Mouse (Mus musculus): ENCODE measurements around the gene Scrn2. TPM values are rescaled to one million over a fixed set of nuclear protein-coding genes. Genes with fewer than 3 reads are reported as not detected.

The Scrn2 gene
- polyA plus RNA-seq, 1 experiment from 2014 or later, result 14.7 TPM

- Histone ChIP-seq H3K27ac (no peak overlapping the region), H3K27me3 (peaks cover 75% of the 10 kb centered on the region), H3K36me3 (no peaks in the 10 kb centered on the region)
These were observed 33.6 kb upstream of the Scrn2 start for GRCm38 (mm10) chr11:96995836-96996772.

GRCm38 (mm10) chr11:96996773-96997379, 32.9 kb upstream of the Scrn2 start:
- H3K9ac ChIP-seq, result peak overlapping the region; percentile 14
- no peak for ATAC-seq (replicated peaks; ENCODE audit: insufficient number of reproducible peaks, insufficient read depth, low FRiP score, low read depth)
- WGBS, result 17% methylated on average over 17 of the region's 17 CpGs
- H3K36me3 ChIP-seq, result no peaks in the 10 kb centered on the region
- peak overlapping the region; percentile 66 for H3K4me2 ChIP-seq
- H3K27ac ChIP-seq, result no peak overlapping the region
- peaks cover 13% of the 10 kb centered on the region for H3K4me1 ChIP-seq (replicated peaks)
- no peaks in the 10 kb centered on the region for H3K9me3 ChIP-seq (replicated peaks)
- peak overlapping the region; percentile 38 for H3K4me3 ChIP-seq
- H3K27me3 ChIP-seq, result peaks cover 75% of the 10 kb centered on the region

More at GRCm38 (mm10) chr11:96995836-96996772, 33.6 kb upstream of the Scrn2 start:
- H3K9ac ChIP-seq, result no peak overlapping the region
- H3K4me1 ChIP-seq (replicated peaks), result peaks cover 13% of the 10 kb centered on the region
- H3K4me3 ChIP-seq, result no peak overlapping the region
- no peak overlapping the region for H3K4me2 ChIP-seq
- H3K9me3 ChIP-seq (replicated peaks), result no peaks in the 10 kb centered on the region
- 66% methylated on average over 15 of the region's 15 CpGs for WGBS
- ATAC-seq (replicated peaks; ENCODE audit: insufficient number of reproducible peaks, insufficient read depth, low FRiP score, low read depth), result no peak

GRCm38 (mm10) chr11:96997380-96997956, 32.3 kb upstream of the Scrn2 start:
- H3K36me3 ChIP-seq, result no peaks in the 10 kb centered on the region
- peak overlapping the region; percentile 14 for H3K9ac ChIP-seq
- H3K4me3 ChIP-seq, result peak overlapping the region; percentile 38
- ATAC-seq (replicated peaks; ENCODE audit: insufficient number of reproducible peaks, insufficient read depth, low FRiP score, low read depth), result no peak
- H3K4me2 ChIP-seq, result peak overlapping the region; percentile 66
- no peaks in the 10 kb centered on the region for H3K9me3 ChIP-seq (replicated peaks)
- no peak overlapping the region for H3K27ac ChIP-seq
- H3K4me1 ChIP-seq (replicated peaks), result peaks cover 13% of the 10 kb centered on the region
- peaks cover 81% of the 10 kb centered on the region for H3K27me3 ChIP-seq
- 8% methylated on average over 30 of the region's 30 CpGs for WGBS

GRCm38 (mm10) chr11:97003170-97003569, 26.6 kb upstream of the Scrn2 start:
- Histone ChIP-seq H3K27ac (no peak overlapping the region), H3K9me3 (replicated peaks) (no peaks in the 10 kb centered on the region), H3K9ac (no peak overlapping the region), H3K4me2 (no peak overlapping the region), H3K27me3 (peaks cover 75% of the 10 kb centered on the region), H3K36me3 (no peaks in the 10 kb centered on the region), H3K4me3 (no peak overlapping the region), H3K4me1 (replicated peaks) (no peaks in the 10 kb centered on the region; the same call in 1 of the 2 replicates)
- 41% methylated on average over 5 of the region's 5 CpGs for WGBS
- no peak for ATAC-seq (replicated peaks; ENCODE audit: insufficient number of reproducible peaks, insufficient read depth, low FRiP score, low read depth)

- Histone ChIP-seq H3K9ac (no peak overlapping the region), H3K27me3 (peaks cover 79% of the 10 kb centered on the region), H3K4me3 (no peak overlapping the region), H3K9me3 (replicated peaks) (no peaks in the 10 kb centered on the region), H3K4me2 (no peak overlapping the region), H3K36me3 (no peaks in the 10 kb centered on the region), H3K27ac (no peak overlapping the region), H3K4me1 (replicated peaks) (no peaks in the 10 kb centered on the region; the same call in 1 of the 2 replicates)
- no peak for ATAC-seq (replicated peaks; ENCODE audit: insufficient number of reproducible peaks, insufficient read depth, low FRiP score, low read depth)
- WGBS, result 45% methylated on average over 9 of the region's 9 CpGs
These were observed 22.5 kb upstream of the Scrn2 start for GRCm38 (mm10) chr11:97007093-97007794.

- no peaks in the 10 kb centered on the region for H3K9me3 ChIP-seq (replicated peaks)
- H3K4me1 ChIP-seq (replicated peaks), result no peaks in the 10 kb centered on the region; the same call in 1 of the 2 replicates
- H3K27me3 ChIP-seq, result peaks cover 79% of the 10 kb centered on the region
- ATAC-seq (replicated peaks; ENCODE audit: insufficient number of reproducible peaks, insufficient read depth, low FRiP score, low read depth), result no peak
- H3K36me3 ChIP-seq, result no peaks in the 10 kb centered on the region
- no peak overlapping the region for H3K9ac ChIP-seq
- WGBS, result 35% methylated on average over 8 of the region's 8 CpGs
- no peak overlapping the region for H3K4me2 ChIP-seq
- H3K27ac ChIP-seq, result no peak overlapping the region
- H3K4me3 ChIP-seq, result no peak overlapping the region
These were observed 20.4 kb upstream of the Scrn2 start for GRCm38 (mm10) chr11:97009198-97009790.

GRCm38 (mm10) chr11:97013121-97013670, 16.5 kb upstream of the Scrn2 start, which contains the start of gene Sp6:
TSS of gene Sp6 (plus strand) at chr11:97013394.
- Histone ChIP-seq H3K36me3 (no peaks in the 10 kb centered on the region), H3K4me2 (no peak within 1 kb of the TSS), H3K9ac (no peak within 1 kb of the TSS), H3K4me1 (replicated peaks) (peaks cover 6% of the 10 kb centered on the region; the same call in 1 of the 2 replicates), H3K9me3 (replicated peaks) (no peaks in the 10 kb centered on the region), H3K27me3 (peaks cover 93% of the 10 kb centered on the region), H3K27ac (no peak within 1 kb of the TSS), H3K4me3 (no peak within 1 kb of the TSS)
- ATAC-seq (replicated peaks; ENCODE audit: insufficient number of reproducible peaks, insufficient read depth, low FRiP score, low read depth), result no peak
- 17% methylated on average over 8 of the region's 8 CpGs for WGBS

- H3K4me3 ChIP-seq, result peak overlapping the region; percentile 40
These were observed 11.8 kb upstream of the Scrn2 start for GRCm38 (mm10) chr11:97017696-97018582.

GRCm38 (mm10) chr11:97018583-97019344, 11.0 kb upstream of the Scrn2 start:
- under 1% methylated on average over 65 of the region's 68 CpGs for WGBS
- Histone ChIP-seq H3K4me3 (peak overlapping the region; percentile 40), H3K9ac (no peak overlapping the region), H3K27me3 (peaks cover 94% of the 10 kb centered on the region), H3K9me3 (replicated peaks) (no peaks in the 10 kb centered on the region), H3K4me1 (replicated peaks) (peaks cover 34% of the 10 kb centered on the region), H3K27ac (no peak overlapping the region), H3K4me2 (peak overlapping the region; percentile 59), H3K36me3 (no peaks in the 10 kb centered on the region)
- no peak for ATAC-seq (replicated peaks; ENCODE audit: insufficient number of reproducible peaks, insufficient read depth, low FRiP score, low read depth)

More at GRCm38 (mm10) chr11:97017696-97018582, 11.8 kb upstream of the Scrn2 start:
- H3K4me1 ChIP-seq (replicated peaks), result peaks cover 34% of the 10 kb centered on the region
- H3K27ac ChIP-seq, result no peak overlapping the region
- peaks cover 93% of the 10 kb centered on the region for H3K27me3 ChIP-seq
- no peak overlapping the region for H3K9ac ChIP-seq
- ATAC-seq (replicated peaks; ENCODE audit: insufficient number of reproducible peaks, insufficient read depth, low FRiP score, low read depth), result no peak
- peak overlapping the region; percentile 59 for H3K4me2 ChIP-seq
- H3K9me3 ChIP-seq (replicated peaks), result no peaks in the 10 kb centered on the region
- WGBS, result 1% methylated on average over 36 of the region's 36 CpGs
- no peaks in the 10 kb centered on the region for H3K36me3 ChIP-seq

Measured in heart, embryonic 15.5 days (tissue).